Mouse (Mus musculus) stomach, embryonic 14.5 days (tissue): ENCODE results near the gene Prrc2b. TPM values are rescaled to one million over a fixed set of nuclear protein-coding genes. Genes with fewer than 3 reads are reported as not detected.
A peak's percentile ranks its signal among the peaks of the same experiment; 100 is the strongest.

Experiments
- ATAC-seq: fragments of 200-750 bp; cut with Nextera tagmentation; 2 replicates; pipeline ENCODE4 v1.8.0; 2017; ENCODE audit warnings: low read depth, moderate TSS enrichment; ENCODE audit not compliant: insufficient number of reproducible peaks, insufficient read depth, low FRiP score
- H3K27ac ChIP-seq: fragments of 300-500 bp; sonication (generic); 2 replicates; pipeline ENCODE4 v1.5.1; 2014; ENCODE audit warnings: mild to moderate bottlenecking, low read length, moderate library complexity, mixed read lengths
- H3K27me3 ChIP-seq: fragments of 300-500 bp; sonication (generic); 2 replicates; pipeline ENCODE4 v1.6.1; 2014; ENCODE audit warnings: low read length, control low read depth, mixed read lengths; ENCODE audit not compliant: control insufficient read depth, insufficient read depth
- H3K36me3 ChIP-seq: fragments of 300-500 bp; sonication (generic); 2 replicates; pipeline ENCODE4 v1.6.1; 2014; ENCODE audit warnings: mild to moderate bottlenecking, control low read depth, low read length, moderate library complexity, mixed read lengths; ENCODE audit not compliant: control insufficient read depth, insufficient read depth
- H3K4me1 ChIP-seq: fragments of 300-500 bp; sonication (generic); 2 replicates; pipeline ENCODE4 v1.6.1; 2014; ENCODE audit warnings: low read length, control low read depth, mixed read lengths; ENCODE audit not compliant: control insufficient read depth, insufficient read depth
- H3K4me2 ChIP-seq: fragments of 300-500 bp; sonication (generic); replicated peaks from 2 replicates; pipeline ENCODE4 v1.6.1; 2014; ENCODE audit warnings: low read depth, low read length, control low read depth
- H3K4me3 ChIP-seq: fragments of 300-500 bp; sonication (generic); 2 replicates; pipeline ENCODE4 v1.5.1; 2014; ENCODE audit warnings: low read depth, low read length, control low read depth
- H3K9ac ChIP-seq: fragments of 300-500 bp; sonication (generic); replicated peaks from 2 replicates; pipeline ENCODE4 v1.6.1; 2014; ENCODE audit warnings: low read depth, mild to moderate bottlenecking, control low read depth, low read length, moderate library complexity, mixed read lengths
- H3K9me3 ChIP-seq: fragments of 300-500 bp; sonication (generic); 2 replicates; pipeline ENCODE4 v1.6.1; 2016; ENCODE audit warnings: low read depth, low read length, control low read depth; ENCODE audit not compliant: control insufficient read depth
- WGBS: fragments of 180-500 bp; shearing (Covaris S2); extraction: QIAGEN DNeasy Blood & Tissue Kit; methylation state at CpG from one replicate; pipeline ENCODE4 v1.1.7; 2014; 5-methylcytosine and 5-hydroxymethylcytosine counted together
- polyA plus RNA-seq: library from polyadenylated mRNA; unstranded; fragments of >200 nt; fragmentation: Nextera tagmentation; extraction: Ambion mirVana; gene quantifications from 2 replicates; pipeline ENCODE4 v1.2.1, GENCODE M21; 2014

Prrc2b gene
- polyA plus RNA-seq, 1 experiment from 2014 or later: 59.8 TPM

DNA sequence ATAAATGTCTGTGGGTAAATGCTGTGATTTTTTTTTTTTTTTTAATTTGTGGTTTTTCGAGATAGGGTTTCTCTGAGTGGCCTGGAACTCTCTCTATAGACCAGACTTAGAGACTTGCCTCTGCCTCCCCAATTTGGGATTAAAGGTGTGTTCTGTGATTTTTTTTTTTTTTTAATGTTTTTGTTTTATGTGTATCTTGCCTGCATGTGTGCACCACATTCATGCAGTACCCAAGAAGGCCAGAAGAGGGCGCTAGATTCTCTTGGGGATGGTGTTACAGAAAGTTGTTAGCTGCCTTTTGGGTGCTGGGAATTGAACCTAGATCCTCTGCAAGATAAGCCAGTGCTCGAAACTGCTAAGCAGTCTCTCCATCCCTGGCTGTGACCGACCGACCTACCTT lies 10.1 kb downstream of the Prrc2b start:
- ATAC-seq: no peak
- 85% methylated on average over 5 of the region's 5 CpGs for whole genome bisulfite sequencing
- H3K27ac ChIP-seq: no peak overlapping the region
- no peaks in the 10 kb centered on the region for H3K27me3 ChIP-seq
- H3K4me1 ChIP-seq: peaks cover 59% of the 10 kb centered on the region
- no peak overlapping the region for H3K4me2 ChIP-seq
- peaks cover 4% of the 10 kb centered on the region; the same call in 1 of the 2 replicates for H3K36me3 ChIP-seq
- H3K4me3 ChIP-seq: no peak overlapping the region
- H3K9ac ChIP-seq: no peak overlapping the region
- no peaks in the 10 kb centered on the region for H3K9me3 ChIP-seq

DNA sequence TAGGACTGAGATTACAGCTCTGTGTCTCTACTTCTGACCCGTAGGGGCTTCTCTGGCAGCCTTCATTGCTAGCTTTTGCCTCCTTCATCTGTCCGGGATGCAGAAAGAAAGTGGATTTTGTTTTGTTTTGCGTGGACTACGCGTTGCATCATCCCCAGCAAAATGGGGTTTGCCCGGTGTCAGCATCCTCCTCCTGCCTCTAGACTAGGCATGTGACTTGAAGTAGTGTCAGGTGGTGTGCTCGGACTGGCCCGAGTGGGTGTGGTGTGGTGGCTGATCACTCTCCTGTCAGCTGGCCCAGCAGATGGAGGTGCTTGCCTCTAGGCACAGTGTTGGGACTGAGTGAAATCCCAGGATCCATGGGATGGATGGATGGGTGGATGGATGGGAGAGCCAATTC lies 11.2 kb downstream of the Prrc2b start:
- Histone ChIP-seq H3K27ac (no peak overlapping the region), H3K4me1 (peaks cover 57% of the 10 kb centered on the region)
- WGBS: 90% methylated on average over 8 of the region's 8 CpGs

DNA sequence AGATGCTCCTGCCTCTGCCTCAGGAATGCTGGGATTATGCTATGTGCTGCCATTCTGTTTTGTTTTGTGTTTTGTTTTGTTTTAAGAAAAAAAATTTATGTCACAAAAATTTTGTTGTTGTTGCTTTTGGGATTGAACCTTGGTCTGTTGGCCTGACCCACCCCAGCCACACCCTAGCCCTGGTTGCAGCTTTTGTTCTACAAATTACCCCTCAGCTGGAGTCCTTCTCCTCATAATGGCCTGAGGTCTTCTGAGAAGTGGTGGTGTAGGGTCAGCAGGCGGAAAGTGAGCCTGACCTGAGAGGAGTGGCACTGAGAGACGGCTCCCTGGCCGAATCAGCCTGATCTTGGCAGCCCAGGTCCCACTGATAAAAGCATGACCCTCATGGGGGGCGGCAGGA lies 11.8 kb downstream of the Prrc2b start:
- ATAC-seq: no peak
- H3K4me2 ChIP-seq: no peak overlapping the region
- H3K4me1 ChIP-seq: peaks cover 57% of the 10 kb centered on the region
- H3K36me3 ChIP-seq: peaks cover 4% of the 10 kb centered on the region; the same call in 1 of the 2 replicates
- no peaks in the 10 kb centered on the region for H3K9me3 ChIP-seq
- no peak overlapping the region for H3K4me3 ChIP-seq
- no peaks in the 10 kb centered on the region for H3K27me3 ChIP-seq
- WGBS: 77% methylated on average over 4 of the region's 4 CpGs
- H3K27ac ChIP-seq: no peak overlapping the region
- no peak overlapping the region for H3K9ac ChIP-seq

More for the DNA sequence above, 11.2 kb downstream of the Prrc2b start:
- Histone ChIP-seq H3K9me3 (no peaks in the 10 kb centered on the region), H3K9ac (no peak overlapping the region), H3K4me2 (no peak overlapping the region), H3K27me3 (no peaks in the 10 kb centered on the region), H3K36me3 (peaks cover 4% of the 10 kb centered on the region; the same call in 1 of the 2 replicates), H3K4me3 (no peak overlapping the region)
- no peak for ATAC-seq

DNA sequence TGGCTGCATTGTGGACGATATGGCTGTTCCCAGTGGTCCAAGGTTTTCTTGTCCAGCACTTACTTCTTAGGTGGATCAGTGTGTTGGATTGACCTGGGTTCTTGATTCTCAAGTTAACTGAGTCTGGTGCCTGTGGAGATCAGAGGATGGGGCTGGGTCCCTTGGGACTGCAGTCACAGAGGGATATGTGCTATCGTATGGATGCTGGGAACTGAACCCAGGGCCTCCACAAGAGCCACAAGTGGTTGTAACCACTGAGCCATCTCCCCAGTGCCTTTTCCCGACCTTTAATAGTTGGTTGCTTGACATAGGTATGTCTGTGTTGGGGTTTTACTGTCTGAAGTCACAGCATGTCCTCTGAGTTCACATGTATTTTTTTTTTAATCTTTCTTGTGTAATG lies 12.2 kb downstream of the Prrc2b start:
- no peak overlapping the region for H3K27ac ChIP-seq
- peaks cover 57% of the 10 kb centered on the region for H3K4me1 ChIP-seq
- H3K9me3 ChIP-seq: no peaks in the 10 kb centered on the region
- 81% methylated on average over 3 of the region's 3 CpGs for WGBS
- no peak overlapping the region for H3K4me3 ChIP-seq
- ATAC-seq: no peak
- H3K27me3 ChIP-seq: no peaks in the 10 kb centered on the region
- H3K4me2 ChIP-seq: no peak overlapping the region
- no peak overlapping the region for H3K9ac ChIP-seq
- H3K36me3 ChIP-seq: peaks cover 4% of the 10 kb centered on the region; the same call in 1 of the 2 replicates

DNA sequence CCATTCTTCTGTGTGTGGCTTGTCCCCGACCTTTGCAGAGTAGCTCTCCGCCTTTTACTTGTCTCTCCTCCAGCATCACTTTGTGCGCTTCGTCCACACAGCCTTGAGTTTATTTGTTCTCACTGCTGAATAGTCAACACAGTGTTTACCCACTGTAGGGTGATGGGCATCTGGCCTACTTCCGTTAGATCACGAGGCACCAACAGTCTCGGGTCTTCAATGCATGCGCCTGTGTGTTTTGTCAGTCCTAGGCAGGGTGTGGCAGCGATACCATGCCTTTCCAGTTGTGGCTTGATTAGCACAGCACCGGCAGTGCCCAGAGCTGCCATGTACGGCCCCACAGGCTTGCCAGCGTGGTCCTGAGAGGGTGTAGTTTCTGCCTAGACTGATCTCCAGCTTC lies 13.6 kb downstream of the Prrc2b start:
- no peak overlapping the region for H3K4me2 ChIP-seq
- H3K36me3 ChIP-seq: peaks cover 4% of the 10 kb centered on the region; the same call in 1 of the 2 replicates
- H3K9me3 ChIP-seq: no peaks in the 10 kb centered on the region
- 56% methylated on average over 12 of the region's 12 CpGs for WGBS
- peak; percentile 47 for ATAC-seq
- no peak overlapping the region for H3K9ac ChIP-seq
- peaks cover 52% of the 10 kb centered on the region for H3K4me1 ChIP-seq
- no peak overlapping the region for H3K27ac ChIP-seq
- no peak overlapping the region for H3K4me3 ChIP-seq
- no peaks in the 10 kb centered on the region for H3K27me3 ChIP-seq

DNA sequence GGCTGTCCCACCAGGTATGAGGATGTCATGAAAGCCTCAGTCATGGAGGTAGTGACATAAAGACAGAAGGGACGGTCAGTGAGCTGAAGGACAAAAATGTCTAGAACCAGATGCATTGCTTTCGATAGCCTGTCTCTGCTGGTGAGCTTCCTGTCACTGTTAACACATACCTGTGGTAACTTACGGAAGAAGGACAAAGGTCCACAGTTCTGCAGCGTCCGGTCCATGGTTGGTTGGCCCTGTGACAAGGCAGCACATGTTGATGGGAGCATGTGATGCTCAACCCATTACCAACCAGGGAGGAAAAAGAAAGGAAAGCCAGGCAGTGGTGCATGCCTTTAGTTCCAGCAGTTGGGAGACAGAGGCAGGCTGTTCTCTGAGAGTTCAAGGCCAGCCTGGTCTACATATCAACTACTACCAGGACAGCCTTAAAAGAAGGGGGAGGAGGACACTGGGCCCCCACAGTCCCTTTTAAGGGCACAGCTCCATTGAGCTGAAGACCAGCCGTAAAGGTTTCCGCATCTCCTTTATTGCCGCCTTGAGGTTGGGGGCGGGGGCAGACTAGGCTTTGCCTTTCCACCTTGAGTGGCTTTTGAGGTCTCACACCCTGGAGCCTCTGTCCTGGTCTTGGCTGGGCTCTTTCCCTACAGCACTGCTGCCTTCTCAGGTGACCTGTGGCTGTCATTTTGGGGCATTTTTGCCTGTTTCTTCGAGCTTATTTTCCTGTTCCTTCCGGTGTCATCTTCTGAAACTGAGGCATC lies 14.3 kb downstream of the Prrc2b start:
- no peak overlapping the region for H3K4me3 ChIP-seq
- WGBS: 85% methylated on average over 11 of the region's 11 CpGs
- H3K9me3 ChIP-seq: no peaks in the 10 kb centered on the region
- H3K4me1 ChIP-seq: peaks cover 55% of the 10 kb centered on the region
- ATAC-seq: no peak
- peaks cover 3% of the 10 kb centered on the region; the same call in 1 of the 2 replicates for H3K36me3 ChIP-seq
- no peaks in the 10 kb centered on the region for H3K27me3 ChIP-seq
- H3K9ac ChIP-seq: no peak overlapping the region
- no peak overlapping the region; the same call in 1 of the 2 replicates for H3K27ac ChIP-seq
- H3K4me2 ChIP-seq: no peak overlapping the region

DNA sequence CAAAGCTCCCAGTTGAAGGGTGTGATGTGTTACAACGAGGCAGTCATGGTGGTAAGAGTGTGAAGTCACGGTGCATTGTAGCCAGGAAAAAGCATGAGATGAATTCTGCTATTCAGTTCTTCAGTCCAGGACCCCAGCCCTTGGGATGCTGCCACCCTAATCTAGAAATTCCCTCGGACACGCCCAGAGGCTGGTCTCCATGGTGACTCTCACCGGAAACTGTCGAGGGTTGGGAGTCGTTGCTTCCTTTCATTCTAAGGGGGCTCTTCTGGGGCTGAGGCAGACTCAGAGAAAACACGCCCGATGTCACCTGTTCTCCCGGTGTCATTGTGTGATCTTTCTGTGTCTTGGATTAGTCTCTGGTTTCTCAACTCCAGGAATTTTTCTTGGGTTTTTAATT lies 15.7 kb downstream of the Prrc2b start:
- Histone ChIP-seq H3K27ac (peak overlapping the region; percentile 87), H3K9ac (no peak overlapping the region), H3K4me1 (peaks cover 57% of the 10 kb centered on the region), H3K4me2 (0 out of 2 replicates have a peak overlapping the region, but pooled peaks have one; percentile 3), H3K4me3 (no peak overlapping the region), H3K27me3 (no peaks in the 10 kb centered on the region), H3K9me3 (no peaks in the 10 kb centered on the region), H3K36me3 (no peaks in the 10 kb centered on the region)
- whole genome bisulfite sequencing: 11% methylated on average over 10 of the region's 10 CpGs
- ATAC-seq: no peak

DNA sequence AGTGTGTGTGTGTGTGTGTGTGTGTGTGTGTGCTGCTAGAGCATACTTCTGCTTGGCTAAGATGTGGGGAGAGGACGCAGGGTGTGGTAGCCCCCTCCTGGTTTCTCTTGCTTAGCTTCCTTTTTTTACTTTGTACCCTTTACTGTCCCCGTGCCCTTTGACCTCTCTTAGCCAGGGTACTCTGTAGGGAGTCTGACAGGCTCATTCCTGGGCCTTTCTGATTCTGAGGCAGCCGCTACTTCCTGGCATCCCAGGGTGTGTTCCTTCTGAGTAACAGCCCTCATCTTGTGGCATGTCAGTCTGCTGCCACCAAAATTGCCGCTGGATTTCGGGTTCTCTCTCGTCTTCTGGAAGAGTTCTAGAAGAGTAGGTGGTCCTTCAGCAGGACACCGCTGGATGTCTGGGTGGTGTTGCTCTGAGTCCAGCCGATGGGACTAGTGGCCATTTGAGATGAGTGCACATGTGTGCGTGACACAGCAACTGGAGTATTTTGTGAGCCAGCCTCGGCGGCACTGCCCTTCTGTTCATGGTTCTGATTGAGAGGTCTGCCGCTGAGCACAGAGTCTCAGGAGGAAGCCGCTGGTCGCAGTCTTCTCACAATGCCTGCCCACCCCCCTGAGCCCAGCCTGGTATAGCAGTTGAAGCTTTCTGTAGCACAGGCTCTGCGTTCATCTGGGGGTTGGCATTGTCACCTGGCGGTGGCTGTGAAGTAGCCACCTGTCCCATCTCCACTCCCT lies 16.3 kb downstream of the Prrc2b start:
- Histone ChIP-seq H3K27ac (peak overlapping the region; percentile 87), H3K9ac (0 out of 2 replicates have a peak overlapping the region, but pooled peaks have one; percentile 6), H3K4me1 (peaks cover 57% of the 10 kb centered on the region), H3K9me3 (no peaks in the 10 kb centered on the region), H3K4me3 (no peak overlapping the region; the same call in 1 of the 2 replicates), H3K36me3 (no peaks in the 10 kb centered on the region), H3K4me2 (peak overlapping the region; percentile 39), H3K27me3 (no peaks in the 10 kb centered on the region)
- ATAC-seq: no peak
- WGBS: 16% methylated on average over 16 of the region's 16 CpGs
